8 mouse cellular contexts compared by ENCODE assay signal in genomic region chr6:99203231-99203630, GRCm38 (mm10).
DNase-seq lines count a peak whose midpoint lies in the region; ATAC-seq lines count a peak whose summit lies in the region.

No protein-coding gene starts in this region.

- H3K4me3 ChIP-seq in liver, embryonic 11.5 days (ENCODE audit: low read depth, low read length), result no peak overlapping the region
- H3K4me3 ChIP-seq in embryonic facial prominence, embryonic 10.5 days, result peak overlapping the region; percentile 51
- peak overlapping the region; percentile 16; the same call in 1 of the 2 replicates for H3K4me3 ChIP-seq in intestine, embryonic 14.5 days (ENCODE audit: low read depth, low read length)
- H3K4me3 ChIP-seq in neural tube, embryonic 13.5 days, result 0 out of 2 replicates have a peak overlapping the region, but pooled peaks have one; percentile 2

- H3K9ac ChIP-seq in liver, embryonic 11.5 days (ENCODE audit: low read depth, low read length), result no peak overlapping the region
- peak overlapping the region; percentile 3; the same call in 1 of the 2 replicates for H3K9ac ChIP-seq in intestine, embryonic 14.5 days (ENCODE audit: low read length)
- H3K9ac ChIP-seq in neural tube, embryonic 13.5 days, result no peak overlapping the region

- 34% methylated on average over 11 of the region's 11 CpGs for WGBS in liver, embryonic 11.5 days
- 20% methylated on average over 11 of the region's 11 CpGs for WGBS in embryonic facial prominence, embryonic 10.5 days
- WGBS in intestine, embryonic 14.5 days, result 14% methylated on average over 11 of the region's 11 CpGs
- WGBS in neural tube, embryonic 13.5 days, result 22% methylated on average over 11 of the region's 11 CpGs

- peaks cover 44% of the 10 kb centered on the region for H3K4me1 ChIP-seq in liver, embryonic 11.5 days (replicated peaks; ENCODE audit: control insufficient read depth, insufficient read depth, low read length)
- H3K4me1 ChIP-seq in embryonic facial prominence, embryonic 10.5 days, result peaks cover 86% of the 10 kb centered on the region
- peaks cover 60% of the 10 kb centered on the region for H3K4me1 ChIP-seq in intestine, embryonic 14.5 days (replicated peaks; ENCODE audit: control insufficient read depth, insufficient read depth, low read length)
- peaks cover 80% of the 10 kb centered on the region for H3K4me1 ChIP-seq in neural tube, embryonic 13.5 days (replicated peaks)

- peak overlapping the region; percentile 44 for H3K4me2 ChIP-seq in liver, embryonic 11.5 days
- H3K4me2 ChIP-seq in intestine, embryonic 14.5 days (ENCODE audit: low read length), result peak overlapping the region; percentile 48
- peak overlapping the region; percentile 23 for H3K4me2 ChIP-seq in neural tube, embryonic 13.5 days

- no peak overlapping the region for H3K27ac ChIP-seq in liver, embryonic 11.5 days (ENCODE audit: low read depth, low read length)
- peak overlapping the region; percentile 40 for H3K27ac ChIP-seq in embryonic facial prominence, embryonic 10.5 days (replicated peaks)
- H3K27ac ChIP-seq in intestine, embryonic 14.5 days (ENCODE audit: low read depth), result peak overlapping the region; percentile 12; the same call in 1 of the 2 replicates
- H3K27ac ChIP-seq in neural tube, embryonic 13.5 days (replicated peaks), result no peak overlapping the region

- H3K9me3 ChIP-seq in liver, embryonic 11.5 days (ENCODE audit: control insufficient read depth, low read length), result no peaks in the 10 kb centered on the region
- H3K9me3 ChIP-seq in embryonic facial prominence, embryonic 10.5 days, result no peaks in the 10 kb centered on the region
- no peaks in the 10 kb centered on the region for H3K9me3 ChIP-seq in intestine, embryonic 14.5 days (ENCODE audit: control insufficient read depth, low read length)
- H3K9me3 ChIP-seq in neural tube, embryonic 13.5 days, result no peaks in the 10 kb centered on the region

- ATAC-seq in liver, embryonic 11.5 days (replicated peaks; ENCODE audit: low FRiP score), result no peak; the same call in 1 of the 2 replicates
- ATAC-seq in intestine, embryonic 14.5 days (replicated peaks; ENCODE audit: low FRiP score, low TSS enrichment, low read depth), result no peak
- ATAC-seq in neural tube, embryonic 13.5 days (ENCODE audit: low read depth), result no peak

- no peaks in the 10 kb centered on the region for H3K27me3 ChIP-seq in liver, embryonic 11.5 days (replicated peaks; ENCODE audit: control insufficient read depth, insufficient read depth, low read length)
- H3K27me3 ChIP-seq in embryonic facial prominence, embryonic 10.5 days (replicated peaks; ENCODE audit: low read depth, poor library complexity, severe bottlenecking), result no peaks in the 10 kb centered on the region
- H3K27me3 ChIP-seq in intestine, embryonic 14.5 days (replicated peaks; ENCODE audit: control insufficient read depth, insufficient read depth, low read length), result no peaks in the 10 kb centered on the region
- peaks cover 4% of the 10 kb centered on the region; the same call in 1 of the 2 replicates for H3K27me3 ChIP-seq in neural tube, embryonic 13.5 days

- DNase-seq in liver, embryonic 11.5 days (ENCODE audit: low spot score), result no peak
- DNase-seq in liver, result no peak
- no peak for DNase-seq in embryonic facial prominence, embryonic 10.5 days (ENCODE audit: low spot score)
- DNase-seq in intestine, embryonic 14.5 days (ENCODE audit: low spot score), result peak; percentile 65
- no peak for DNase-seq in urinary bladder, postnatal 4 days (ENCODE audit: low spot score in 2 of 2)
- DNase-seq in frontal cortex, postnatal 36 days (ENCODE audit: low spot score in 2 of 2), result no peak
- DNase-seq in adrenal gland, postnatal 10 days, result no peak

- H3K36me3 ChIP-seq in liver, embryonic 11.5 days (ENCODE audit: control insufficient read depth, insufficient read depth, low read length), result no peaks in the 10 kb centered on the region
- H3K36me3 ChIP-seq in embryonic facial prominence, embryonic 10.5 days (replicated peaks), result no peaks in the 10 kb centered on the region
- no peaks in the 10 kb centered on the region for H3K36me3 ChIP-seq in intestine, embryonic 14.5 days (ENCODE audit: control insufficient read depth, insufficient read depth, low read length)
- no peaks in the 10 kb centered on the region for H3K36me3 ChIP-seq in neural tube, embryonic 13.5 days

Comparison
In these comparisons a context has a peak if more than half of its experiments do, and no peak if none do; other contexts are left out.
1. H3K27ac ChIP-seq: peak in embryonic facial prominence, embryonic 10.5 days (single experiment) and intestine, embryonic 14.5 days (single experiment); none in liver, embryonic 11.5 days (single experiment) and neural tube, embryonic 13.5 days (single experiment).
2. Peak in every context shown above with its lines, with median percentiles within 50 percentile points of each other: H3K4me2 ChIP-seq.